Mouse (Mus musculus): Measurements from ENCODE around the gene Cmtm8. TPM values are rescaled to one million over a fixed set of nuclear protein-coding genes. Genes with fewer than 3 reads are reported as not detected.

The Cmtm8 gene
- polyA plus RNA-seq, 1 experiment = not detected

DNA sequence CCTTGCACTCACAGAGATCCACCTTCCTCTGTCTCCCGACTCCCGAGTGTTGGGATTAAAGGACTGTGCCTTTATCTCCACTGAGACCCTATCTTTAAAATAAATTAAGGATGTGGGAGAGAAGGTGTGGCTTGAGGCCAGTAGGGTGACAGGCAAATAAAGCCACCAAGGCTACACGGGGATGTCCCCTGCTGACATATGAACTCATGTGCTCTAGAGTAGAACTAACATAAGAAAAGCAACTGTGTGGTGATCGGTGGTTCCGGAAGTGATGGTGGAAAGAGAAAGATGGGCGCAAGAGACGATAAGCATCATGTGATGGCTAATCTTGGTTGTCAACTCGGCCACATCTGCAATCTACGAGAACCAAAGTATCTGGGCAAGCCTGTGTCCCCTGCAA is 91.6 kb downstream of the Cmtm8 start:
- Histone ChIP-seq H3K36me3 (ENCODE audit: control insufficient read depth, insufficient read depth) (peaks cover 3% of the 10 kb centered on the region), H3K79me3 (ENCODE audit: low read depth) (no peaks in the 10 kb centered on the region), H3K79me2 (ENCODE audit: control insufficient read depth, insufficient read depth) (no peaks in the 10 kb centered on the region), H3ac (ENCODE audit: control insufficient read depth, insufficient read length, low read depth) (no peak overlapping the region), H3K27me3 (ENCODE audit: control insufficient read depth, insufficient read depth, insufficient read length) (no peaks in the 10 kb centered on the region), H3K4me3 (ENCODE audit: insufficient read depth, poor library complexity, severe bottlenecking) (no peak overlapping the region)
- no peak for TF ChIP-seq MYOD1 (IDR thresholded peaks at IDR 0.05; ENCODE audit: control insufficient read depth, insufficient read length, low read depth)

DNA sequence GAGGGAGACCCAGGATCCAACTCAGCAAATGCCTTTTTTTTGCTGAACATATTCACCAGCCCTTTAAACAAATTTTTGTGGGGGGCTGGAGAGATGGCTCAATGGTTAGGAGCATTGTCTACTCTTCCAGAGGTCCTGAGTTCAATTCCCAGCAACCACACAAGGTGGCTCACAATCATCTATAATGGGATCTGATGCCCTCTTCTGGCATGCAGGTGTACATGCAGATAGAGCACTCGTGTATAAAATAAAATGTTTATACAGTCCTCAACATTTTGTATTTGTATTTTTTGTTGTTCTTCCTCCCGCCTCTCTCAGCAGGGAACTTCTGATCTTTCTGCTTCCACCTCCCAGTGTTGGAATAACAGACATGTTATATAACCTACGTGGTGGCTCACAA is 92.4 kb downstream of the Cmtm8 start:
- Histone ChIP-seq H3K79me2 (ENCODE audit: control insufficient read depth, insufficient read depth) (no peaks in the 10 kb centered on the region), H3K79me3 (ENCODE audit: low read depth) (no peaks in the 10 kb centered on the region), H3ac (ENCODE audit: control insufficient read depth, insufficient read length, low read depth) (no peak overlapping the region), H3K36me3 (ENCODE audit: control insufficient read depth, insufficient read depth) (no peaks in the 10 kb centered on the region), H3K27me3 (ENCODE audit: control insufficient read depth, insufficient read depth, insufficient read length) (no peaks in the 10 kb centered on the region), H3K4me3 (ENCODE audit: insufficient read depth, poor library complexity, severe bottlenecking) (no peak overlapping the region)
- TF ChIP-seq CEBPB (IDR thresholded peaks at IDR 0.05; ENCODE audit: low read depth) (no peak), MAX (IDR thresholded peaks at IDR 0.05) (no peak), USF1 (IDR thresholded peaks at IDR 0.05; ENCODE audit: low read depth) (no peak), FOSL1 (IDR thresholded peaks at IDR 0.05; ENCODE audit: insufficient read depth, low read length, poor library complexity, severe bottlenecking) (no peak), CTCF (IDR thresholded peaks at IDR 0.05; ENCODE audit: control insufficient read depth, insufficient read depth, insufficient read length) (no peak), MYOG (IDR thresholded peaks at IDR 0.05; ENCODE audit: control insufficient read depth, extremely low read depth, insufficient read length) (no peak), MYOD1 (IDR thresholded peaks at IDR 0.05; ENCODE audit: control insufficient read depth, insufficient read length, low read depth) (no peak)

DNA sequence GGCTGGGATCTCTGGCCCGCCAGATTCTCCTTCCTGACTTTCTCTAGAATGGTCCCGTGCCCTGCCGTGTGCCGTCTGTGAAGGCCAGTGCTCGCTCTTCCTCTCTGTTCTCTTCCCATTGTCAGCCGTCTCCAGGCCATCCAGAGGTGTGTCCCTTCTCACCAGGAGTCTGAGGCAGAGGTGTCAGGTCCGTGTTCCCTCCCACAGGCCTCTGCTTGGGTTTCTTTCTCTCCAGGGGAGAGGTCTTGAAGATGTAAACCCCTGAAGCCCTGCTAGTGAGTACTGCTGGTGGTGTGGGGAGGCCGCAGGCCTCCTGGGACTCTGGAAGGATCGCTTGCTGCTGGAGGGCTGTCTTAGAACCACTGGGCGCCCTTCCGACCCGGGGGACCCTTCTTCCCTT is 96.5 kb downstream of the Cmtm8 start:
- H3K4me3 ChIP-seq (ENCODE audit: insufficient read depth, poor library complexity, severe bottlenecking) = no peak overlapping the region
- H3K79me3 ChIP-seq (ENCODE audit: low read depth) = no peaks in the 10 kb centered on the region
- no peaks in the 10 kb centered on the region for H3K27me3 ChIP-seq (ENCODE audit: control insufficient read depth, insufficient read depth, insufficient read length)
- TF ChIP-seq MAX (IDR thresholded peaks at IDR 0.05) = no peak
- no peak for TF ChIP-seq MYOG (IDR thresholded peaks at IDR 0.05; ENCODE audit: control insufficient read depth, extremely low read depth, insufficient read length)
- TF ChIP-seq CEBPB (IDR thresholded peaks at IDR 0.05; ENCODE audit: low read depth) = no peak
- no peak for TF ChIP-seq CTCF (IDR thresholded peaks at IDR 0.05; ENCODE audit: control insufficient read depth, insufficient read depth, insufficient read length)
- no peak for TF ChIP-seq MYOD1 (IDR thresholded peaks at IDR 0.05; ENCODE audit: control insufficient read depth, insufficient read length, low read depth)
- TF ChIP-seq FOSL1 (IDR thresholded peaks at IDR 0.05; ENCODE audit: insufficient read depth, low read length, poor library complexity, severe bottlenecking) = no peak
- no peak for TF ChIP-seq USF1 (IDR thresholded peaks at IDR 0.05; ENCODE audit: low read depth)
- H3ac ChIP-seq (ENCODE audit: control insufficient read depth, insufficient read length, low read depth) = no peak overlapping the region
- H3K36me3 ChIP-seq (ENCODE audit: control insufficient read depth, insufficient read depth) = no peaks in the 10 kb centered on the region
- H3K79me2 ChIP-seq (ENCODE audit: control insufficient read depth, insufficient read depth) = no peaks in the 10 kb centered on the region

DNA sequence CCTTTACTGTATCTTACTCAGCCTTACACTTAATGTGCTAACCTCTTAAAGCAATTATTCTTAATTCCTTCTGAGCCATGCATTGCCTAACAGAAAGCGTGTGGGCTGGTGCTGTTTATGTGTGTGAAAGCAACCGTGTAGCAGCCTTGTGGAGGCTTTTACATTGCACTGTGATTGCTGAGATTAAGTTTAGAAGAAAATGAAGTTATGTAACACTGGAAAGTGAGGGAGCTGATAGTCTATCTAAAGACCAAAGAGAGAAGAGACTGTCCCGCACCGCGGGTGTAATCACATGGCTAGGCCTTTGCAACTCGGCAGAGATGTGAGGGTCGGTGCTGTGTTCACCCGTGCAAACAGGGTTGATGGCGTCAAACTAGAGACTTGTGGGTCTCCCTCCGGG is 96.9 kb downstream of the Cmtm8 start:
- Histone ChIP-seq H3K79me3 (ENCODE audit: low read depth) (no peaks in the 10 kb centered on the region), H3K27me3 (ENCODE audit: control insufficient read depth, insufficient read depth, insufficient read length) (no peaks in the 10 kb centered on the region), H3K4me3 (ENCODE audit: insufficient read depth, poor library complexity, severe bottlenecking) (no peak overlapping the region), H3K79me2 (ENCODE audit: control insufficient read depth, insufficient read depth) (no peaks in the 10 kb centered on the region), H3K36me3 (ENCODE audit: control insufficient read depth, insufficient read depth) (no peaks in the 10 kb centered on the region), H3ac (ENCODE audit: control insufficient read depth, insufficient read length, low read depth) (no peak overlapping the region)
- TF ChIP-seq CTCF (IDR thresholded peaks at IDR 0.05; ENCODE audit: control insufficient read depth, insufficient read depth, insufficient read length) (no peak), MYOD1 (IDR thresholded peaks at IDR 0.05; ENCODE audit: control insufficient read depth, insufficient read length, low read depth) (no peak), MAX (IDR thresholded peaks at IDR 0.05) (no peak), CEBPB (IDR thresholded peaks at IDR 0.05; ENCODE audit: low read depth) (no peak), MYOG (IDR thresholded peaks at IDR 0.05; ENCODE audit: control insufficient read depth, extremely low read depth, insufficient read length) (no peak), FOSL1 (IDR thresholded peaks at IDR 0.05; ENCODE audit: insufficient read depth, low read length, poor library complexity, severe bottlenecking) (no peak), USF1 (IDR thresholded peaks at IDR 0.05; ENCODE audit: low read depth) (no peak)

DNA sequence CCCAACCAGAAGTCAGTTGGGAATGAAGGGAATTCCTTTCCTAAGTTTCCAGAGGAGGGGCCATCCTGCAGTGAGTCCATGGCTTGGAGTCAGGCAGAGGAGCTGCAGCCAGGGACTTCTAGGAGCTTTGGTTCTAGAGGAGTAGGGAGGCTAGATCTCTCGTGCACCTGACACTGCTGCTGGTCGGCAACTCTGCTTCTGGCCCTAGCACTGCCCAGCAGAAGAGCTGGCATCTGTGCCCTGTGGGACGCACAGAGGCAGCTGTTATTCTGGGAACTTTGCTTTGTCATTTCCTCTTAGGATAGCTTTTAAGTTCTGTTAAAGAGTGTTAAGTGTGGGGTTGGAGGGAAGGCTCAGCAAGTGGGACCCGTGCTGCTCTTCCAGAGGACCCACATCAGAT is 98.3 kb downstream of the Cmtm8 start:
- Histone ChIP-seq H3K4me3 (ENCODE audit: insufficient read depth, poor library complexity, severe bottlenecking) (no peak overlapping the region), H3K36me3 (ENCODE audit: control insufficient read depth, insufficient read depth) (no peaks in the 10 kb centered on the region), H3K27me3 (ENCODE audit: control insufficient read depth, insufficient read depth, insufficient read length) (no peaks in the 10 kb centered on the region), H3K79me2 (ENCODE audit: control insufficient read depth, insufficient read depth) (no peaks in the 10 kb centered on the region), H3K79me3 (ENCODE audit: low read depth) (no peaks in the 10 kb centered on the region), H3ac (ENCODE audit: control insufficient read depth, insufficient read length, low read depth) (no peak overlapping the region)
- TF ChIP-seq FOSL1 (IDR thresholded peaks at IDR 0.05; ENCODE audit: insufficient read depth, low read length, poor library complexity, severe bottlenecking) (no peak), CTCF (IDR thresholded peaks at IDR 0.05; ENCODE audit: control insufficient read depth, insufficient read depth, insufficient read length) (no peak), MYOD1 (IDR thresholded peaks at IDR 0.05; ENCODE audit: control insufficient read depth, insufficient read length, low read depth) (no peak), MAX (IDR thresholded peaks at IDR 0.05) (no peak), CEBPB (IDR thresholded peaks at IDR 0.05; ENCODE audit: low read depth) (no peak), USF1 (IDR thresholded peaks at IDR 0.05; ENCODE audit: low read depth) (no peak), MYOG (IDR thresholded peaks at IDR 0.05; ENCODE audit: control insufficient read depth, extremely low read depth, insufficient read length) (no peak)

DNA sequence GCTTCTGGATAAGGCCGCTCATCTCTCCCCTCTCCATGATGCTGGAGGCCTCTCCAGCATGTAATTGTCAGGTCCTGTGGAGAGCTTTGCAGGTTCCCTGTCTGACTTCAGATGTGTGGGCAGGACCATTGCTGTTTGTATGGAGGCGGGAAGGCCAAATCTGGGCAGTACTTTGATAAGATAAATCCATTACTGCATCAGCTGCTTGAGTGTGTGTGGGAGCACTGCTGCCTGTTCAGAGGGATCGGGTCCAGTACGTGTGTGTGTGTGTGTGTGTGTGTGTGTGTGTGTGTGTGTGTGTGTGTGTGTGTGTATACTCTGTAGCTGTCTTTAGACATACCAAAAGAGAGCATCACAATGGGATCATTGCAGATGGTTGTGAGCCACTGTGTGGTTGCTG is 98.8 kb downstream of the Cmtm8 start:
- no peak for TF ChIP-seq FOSL1 (IDR thresholded peaks at IDR 0.05; ENCODE audit: insufficient read depth, low read length, poor library complexity, severe bottlenecking)
- no peak overlapping the region for H3K4me3 ChIP-seq (ENCODE audit: insufficient read depth, poor library complexity, severe bottlenecking)
- H3K79me2 ChIP-seq (ENCODE audit: control insufficient read depth, insufficient read depth) = no peaks in the 10 kb centered on the region
- no peaks in the 10 kb centered on the region for H3K27me3 ChIP-seq (ENCODE audit: control insufficient read depth, insufficient read depth, insufficient read length)
- no peaks in the 10 kb centered on the region for H3K79me3 ChIP-seq (ENCODE audit: low read depth)
- no peak overlapping the region for H3ac ChIP-seq (ENCODE audit: control insufficient read depth, insufficient read length, low read depth)
- no peaks in the 10 kb centered on the region for H3K36me3 ChIP-seq (ENCODE audit: control insufficient read depth, insufficient read depth)
